Mouse (Mus musculus) olfactory bulb, adult 2 months (tissue): Measurements from ENCODE around the gene Rere.

Experiments used
- CTCF ChIP-seq: fragments of 200-500 bp; IDR thresholded peaks from 2 replicates; pipeline ENCODE4 v1.5.1; 2012; ENCODE audit warnings: low read depth, mild to moderate bottlenecking, low read length, moderate library complexity; ENCODE audit not compliant: insufficient read depth
- POLR2A ChIP-seq: fragments of 200-500 bp; IDR thresholded peaks from 2 replicates; pipeline ENCODE4 v1.6.1; 2012; ENCODE audit warnings: mild to moderate bottlenecking, low read depth, low read length, moderate library complexity; ENCODE audit not compliant: insufficient read depth

- TF ChIP-seq CTCF = no peak
- no peak for TF ChIP-seq POLR2A
Measured at GRCm38 (mm10) chr4:150459022-150459794, 177.8 kb downstream of the Rere start.
